Mouse (Mus musculus) heart, adult 2 months (tissue): Measurements from ENCODE around the gene Abhd4.

Source experiments
- CTCF ChIP-seq: fragments of 200-600 bp; IDR thresholded peaks from 2 replicates; pipeline ENCODE4 v1.8.1; 2022; ENCODE audit warnings: antibody characterized with exemption, mild to moderate bottlenecking, moderate library complexity
- EP300 ChIP-seq: fragments of 200-500 bp; IDR thresholded peaks from 2 replicates; pipeline ENCODE4 v1.6.1; 2011; ENCODE audit warnings: low read depth, low read length, control low read depth; ENCODE audit not compliant: insufficient read depth
- POLR2A ChIP-seq: fragments of 200-500 bp; IDR thresholded peaks from 2 replicates; pipeline ENCODE4 v1.6.1; 2011; ENCODE audit warnings: mild to moderate bottlenecking, low read depth, low read length, control low read depth; ENCODE audit not compliant: insufficient read depth

DNA sequence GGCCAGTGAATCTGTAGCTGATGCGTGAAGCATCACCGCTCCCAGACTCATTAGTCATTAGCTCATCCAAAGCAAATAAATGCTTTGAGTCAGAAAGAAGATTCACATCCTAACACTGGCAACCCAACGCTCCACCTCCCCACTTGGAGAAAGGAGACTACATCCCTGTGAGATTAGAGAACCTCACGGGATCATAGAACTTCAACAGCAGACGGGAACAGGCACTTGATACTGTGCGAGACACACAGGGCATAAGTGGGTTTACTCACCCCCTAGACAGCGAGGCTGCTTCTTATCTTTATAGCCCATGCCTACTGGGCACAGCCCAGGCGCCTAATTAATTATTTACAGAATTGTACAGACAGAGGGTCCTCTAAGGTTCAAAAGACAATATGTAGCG lies 21.8 kb upstream of the Abhd4 start:
- no peak for TF ChIP-seq EP300
- no peak for TF ChIP-seq POLR2A
- TF ChIP-seq CTCF: no peak
